Mouse (Mus musculus): ENCODE results near the gene Rftn1.

DNA sequence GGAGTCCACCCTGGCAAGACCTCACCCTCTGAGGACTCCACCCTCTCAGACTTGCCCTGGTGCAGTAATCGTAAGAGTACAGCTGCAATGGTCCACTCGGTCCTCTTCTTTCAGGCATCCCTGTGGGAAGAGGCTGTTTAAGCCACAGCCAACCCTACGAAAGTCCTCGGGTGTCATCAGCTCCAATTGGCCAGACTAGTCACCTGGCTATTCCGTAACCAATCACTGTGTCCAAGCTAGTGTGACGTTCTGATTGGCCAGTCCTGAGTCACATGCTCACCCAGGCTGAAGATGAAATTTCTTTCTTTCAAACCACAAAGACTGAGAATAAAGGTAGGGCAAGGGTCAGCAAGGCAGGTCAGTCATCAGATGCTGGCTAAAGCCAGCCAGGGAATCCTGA lies 19.4 kb upstream of the Rftn1 start:
- no peak for TF ChIP-seq HCFC1 (IDR thresholded peaks at IDR 0.05; ENCODE audit: borderline replicate concordance, insufficient read depth, low read length)
- no peak for TF ChIP-seq ZC3H11A (IDR thresholded peaks at IDR 0.05; ENCODE audit: borderline replicate concordance, low read depth, low read length)
- no peak for TF ChIP-seq ZNF384 (IDR thresholded peaks at IDR 0.05; ENCODE audit: low read depth, low read length)
- TF ChIP-seq CHD2 (IDR thresholded peaks at IDR 0.05; ENCODE audit: low read depth, low read length): no peak
- TF ChIP-seq MAFK (IDR thresholded peaks at IDR 0.05; ENCODE audit: insufficient read depth, low read depth, low read length): no peak
